Mouse (Mus musculus): ENCODE data around the gene Sh3bp5l. TPM values are rescaled to one million over a fixed set of nuclear protein-coding genes. Genes with fewer than 3 reads are reported as not detected.

Gene Sh3bp5l
- polyA plus RNA-seq, 1 experiment = 22.7 TPM

DNA sequence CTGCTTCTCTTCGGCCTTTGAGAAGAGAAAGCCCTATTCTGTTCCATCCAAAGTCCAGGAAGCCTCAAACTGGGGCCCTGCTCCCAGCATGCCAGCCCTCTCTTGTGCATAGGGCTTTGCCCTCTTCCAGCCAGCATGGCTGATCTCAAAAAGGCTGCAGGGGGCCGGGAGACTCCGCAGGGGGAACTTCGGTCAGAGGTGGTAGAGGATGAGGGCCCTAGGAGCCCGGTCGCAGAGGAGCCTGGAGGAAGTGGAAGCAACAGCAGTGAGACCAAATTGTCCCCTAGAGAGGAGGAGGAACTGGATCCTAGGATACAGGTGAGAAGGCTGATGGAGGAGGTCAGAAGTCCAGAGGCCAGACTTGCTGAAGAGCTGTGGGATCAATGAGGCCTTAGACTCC is 1.0 kb downstream of the Sh3bp5l start:
- H3K4me3 ChIP-seq (ENCODE audit: low read depth, low read length) = peak overlapping the region; percentile 88
- H3K27me3 ChIP-seq (ENCODE audit: control insufficient read depth, insufficient read depth, low read length) = no peaks in the 10 kb centered on the region
- H3K27ac ChIP-seq (ENCODE audit: insufficient read depth, low read depth, low read length) = no peak overlapping the region
- TF ChIP-seq POLR2A (IDR thresholded peaks at IDR 0.05; ENCODE audit: low read depth, low read length) (no peak), CTCF (IDR thresholded peaks at IDR 0.05; ENCODE audit: extremely low read depth, insufficient read length, insufficient replicate concordance, low read depth, low read length) (no peak)
- H3K36me3 ChIP-seq (ENCODE audit: control insufficient read depth, insufficient read depth, low read length) = peaks cover 13% of the 10 kb centered on the region
- 57% methylated on average over 6 of the region's 6 CpGs for WGBS
- H3K4me1 ChIP-seq (ENCODE audit: control insufficient read depth, insufficient read depth, insufficient read length, low read length) = peaks cover 16% of the 10 kb centered on the region

DNA sequence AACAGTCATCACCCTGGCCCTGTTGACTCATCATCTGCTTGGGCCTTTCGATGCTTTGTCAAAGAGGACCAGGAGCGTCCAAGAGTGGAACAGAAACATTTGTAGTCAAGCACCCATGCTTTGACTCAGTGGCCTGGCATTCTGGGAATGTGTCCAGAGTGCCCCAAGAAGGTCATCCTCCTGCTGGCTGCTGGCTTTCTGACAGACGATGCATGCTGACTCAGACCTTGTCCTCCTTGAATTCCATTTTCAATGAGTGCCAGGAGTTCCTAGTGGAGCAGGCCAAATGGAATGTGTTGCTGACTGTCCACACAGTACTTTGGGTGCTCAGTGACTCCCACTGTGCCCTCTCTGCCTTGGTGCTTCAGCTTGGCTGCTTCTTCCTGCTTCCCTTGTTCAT is 4.2 kb downstream of the Sh3bp5l start:
- 77% methylated on average over 3 of the region's 3 CpGs for WGBS
- no peak overlapping the region for H3K27ac ChIP-seq (ENCODE audit: insufficient read depth, low read depth, low read length)
- H3K27me3 ChIP-seq (ENCODE audit: control insufficient read depth, insufficient read depth, low read length) = no peaks in the 10 kb centered on the region
- H3K4me1 ChIP-seq (ENCODE audit: control insufficient read depth, insufficient read depth, insufficient read length, low read length) = peaks cover 9% of the 10 kb centered on the region
- peaks cover 30% of the 10 kb centered on the region for H3K36me3 ChIP-seq (ENCODE audit: control insufficient read depth, insufficient read depth, low read length)
- no peak overlapping the region for H3K4me3 ChIP-seq (ENCODE audit: low read depth, low read length)
- TF ChIP-seq POLR2A (IDR thresholded peaks at IDR 0.05; ENCODE audit: low read depth, low read length) (no peak), CTCF (IDR thresholded peaks at IDR 0.05; ENCODE audit: extremely low read depth, insufficient read length, insufficient replicate concordance, low read depth, low read length) (no peak)

DNA sequence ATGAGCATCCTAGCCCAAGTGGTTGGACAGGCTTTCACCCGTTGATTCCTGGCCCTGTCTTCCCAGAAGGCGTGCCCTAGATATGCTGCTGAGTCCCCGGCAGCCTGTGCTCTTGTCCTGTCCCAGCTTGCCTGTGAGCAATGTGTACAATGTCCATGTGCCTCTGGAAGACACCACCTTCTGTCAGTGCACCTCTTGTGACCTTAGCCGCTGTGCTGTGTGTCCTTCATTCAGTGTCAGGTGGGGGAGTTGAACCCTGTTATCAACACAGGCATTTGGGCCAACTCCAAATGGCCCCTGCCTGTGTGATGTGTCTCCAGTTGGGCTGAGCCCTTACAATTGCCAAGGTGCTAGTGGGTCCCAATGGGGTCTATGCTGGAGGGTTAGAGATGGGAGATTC is 16.2 kb downstream of the Sh3bp5l start:
- WGBS = 68% methylated on average over 4 of the region's 4 CpGs
- no peaks in the 10 kb centered on the region for H3K27me3 ChIP-seq (ENCODE audit: control insufficient read depth, insufficient read depth, low read length)
- H3K4me1 ChIP-seq (ENCODE audit: control insufficient read depth, insufficient read depth, insufficient read length, low read length) = peaks cover 2% of the 10 kb centered on the region; the same call in 1 of the 2 replicates
- no peak overlapping the region for H3K27ac ChIP-seq (ENCODE audit: insufficient read depth, low read depth, low read length)
- no peak overlapping the region for H3K4me3 ChIP-seq (ENCODE audit: low read depth, low read length)
- TF ChIP-seq CTCF (IDR thresholded peaks at IDR 0.05; ENCODE audit: extremely low read depth, insufficient read length, insufficient replicate concordance, low read depth, low read length) (no peak), POLR2A (IDR thresholded peaks at IDR 0.05; ENCODE audit: low read depth, low read length) (no peak)
- peaks cover 33% of the 10 kb centered on the region for H3K36me3 ChIP-seq (ENCODE audit: control insufficient read depth, insufficient read depth, low read length)

DNA sequence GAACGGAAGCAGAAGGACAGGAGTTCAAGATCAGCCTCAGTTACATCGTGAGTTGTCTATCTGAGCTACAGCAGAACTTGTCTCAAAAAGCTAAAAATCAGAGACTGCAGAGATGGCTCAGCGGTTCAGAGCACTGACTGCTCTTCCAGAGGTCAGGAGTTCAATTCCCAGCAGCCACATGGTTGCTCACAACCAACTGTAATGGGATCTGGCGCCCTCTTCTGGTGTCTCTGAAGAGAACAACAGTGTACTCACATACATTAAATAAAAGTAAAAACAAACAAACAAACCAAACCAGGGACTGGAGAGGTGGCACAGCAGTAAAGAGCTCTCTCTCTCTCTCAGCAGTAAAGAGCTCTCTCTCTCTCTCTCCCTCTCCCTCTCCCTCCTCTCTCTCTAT is 20.1 kb downstream of the Sh3bp5l start:
- no peak overlapping the region for H3K27ac ChIP-seq (ENCODE audit: insufficient read depth, low read depth, low read length)
- peak; percentile 24; the same call in 1 of the 2 replicates for TF ChIP-seq CTCF (IDR thresholded peaks at IDR 0.05; ENCODE audit: extremely low read depth, insufficient read length, insufficient replicate concordance, low read depth, low read length)
- no peak for TF ChIP-seq POLR2A (IDR thresholded peaks at IDR 0.05; ENCODE audit: low read depth, low read length)
- H3K36me3 ChIP-seq (ENCODE audit: control insufficient read depth, insufficient read depth, low read length) = peaks cover 18% of the 10 kb centered on the region
- no peaks in the 10 kb centered on the region for H3K27me3 ChIP-seq (ENCODE audit: control insufficient read depth, insufficient read depth, low read length)
- peaks cover 15% of the 10 kb centered on the region; the same call in 1 of the 2 replicates for H3K4me1 ChIP-seq (ENCODE audit: control insufficient read depth, insufficient read depth, insufficient read length, low read length)
- WGBS = 89% methylated on average over 4 of the region's 4 CpGs
- H3K4me3 ChIP-seq (ENCODE audit: low read depth, low read length) = no peak overlapping the region

DNA sequence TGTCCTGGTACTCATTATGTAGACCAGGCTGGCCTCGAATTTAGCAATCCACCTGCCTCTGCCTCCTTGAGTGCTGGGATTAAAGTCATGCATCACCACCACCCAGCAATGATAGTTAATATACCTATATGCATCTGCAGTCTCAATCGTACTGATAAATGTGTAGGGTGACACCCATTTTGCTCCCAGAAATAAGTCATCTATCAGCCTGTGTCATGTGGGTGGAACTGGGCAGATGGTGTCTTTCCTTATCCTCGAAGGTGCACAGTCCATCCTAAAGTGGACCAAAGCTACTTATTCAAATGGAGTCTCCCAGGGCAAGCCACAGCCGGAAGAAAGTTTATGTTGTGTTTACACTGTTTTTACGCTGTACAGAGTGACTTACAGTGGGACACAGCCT is 20.7 kb downstream of the Sh3bp5l start:
- Histone ChIP-seq H3K27me3 (ENCODE audit: control insufficient read depth, insufficient read depth, low read length) (no peaks in the 10 kb centered on the region), H3K27ac (ENCODE audit: insufficient read depth, low read depth, low read length) (no peak overlapping the region), H3K4me3 (ENCODE audit: low read depth, low read length) (no peak overlapping the region), H3K36me3 (ENCODE audit: control insufficient read depth, insufficient read depth, low read length) (peaks cover 12% of the 10 kb centered on the region), H3K4me1 (ENCODE audit: control insufficient read depth, insufficient read depth, insufficient read length, low read length) (peaks cover 17% of the 10 kb centered on the region; the same call in 1 of the 2 replicates)
- TF ChIP-seq POLR2A (IDR thresholded peaks at IDR 0.05; ENCODE audit: low read depth, low read length) (no peak), CTCF (IDR thresholded peaks at IDR 0.05; ENCODE audit: extremely low read depth, insufficient read length, insufficient replicate concordance, low read depth, low read length) (no peak)
- WGBS = 46% methylated on average over 5 of the region's 5 CpGs

DNA sequence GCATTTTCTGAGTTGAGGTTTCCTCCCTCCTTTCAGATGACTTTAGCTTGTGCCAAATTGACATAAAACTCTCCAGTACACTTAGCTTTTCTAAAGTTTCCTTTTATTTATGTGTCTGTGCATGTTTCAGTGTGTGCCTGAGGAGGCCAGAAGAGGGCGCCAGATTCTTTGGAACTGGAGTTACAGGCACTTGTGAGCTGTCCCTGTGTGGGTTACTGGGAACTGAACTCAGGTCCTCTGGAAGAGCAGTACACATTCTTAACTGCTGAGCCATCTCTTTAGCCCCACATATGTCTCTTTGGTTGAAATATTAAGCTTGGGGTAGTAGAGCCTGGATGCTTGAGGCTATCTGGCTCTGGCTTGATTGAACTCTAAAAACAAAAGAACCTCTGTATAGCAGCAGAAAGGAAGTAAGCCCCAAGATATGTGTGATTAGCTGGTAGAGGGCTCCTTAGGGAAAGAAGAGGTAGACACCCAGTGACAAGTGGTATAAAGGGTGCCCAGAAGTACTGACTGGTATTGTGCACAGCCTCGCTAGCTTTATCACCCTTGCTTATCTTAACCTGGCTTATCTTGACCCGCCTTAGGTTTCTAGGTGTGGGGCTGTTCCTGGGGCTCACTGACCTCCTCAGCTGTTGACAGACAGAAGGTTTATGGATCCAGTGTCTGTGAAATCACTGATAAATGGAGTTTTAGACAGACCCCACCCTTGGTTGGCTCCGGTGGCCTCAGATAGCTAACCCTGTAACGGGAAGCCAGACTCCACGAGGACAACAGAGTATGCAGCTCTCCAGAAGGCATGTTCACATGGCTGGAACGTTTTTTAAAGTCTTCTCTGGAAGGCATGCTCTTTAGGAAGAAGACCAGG is 22.4 kb downstream of the Sh3bp5l start:
- peak overlapping the region; percentile 40 for H3K27ac ChIP-seq (ENCODE audit: insufficient read depth, low read depth, low read length)
- no peaks in the 10 kb centered on the region for H3K27me3 ChIP-seq (ENCODE audit: control insufficient read depth, insufficient read depth, low read length)
- TF ChIP-seq CTCF (IDR thresholded peaks at IDR 0.05; ENCODE audit: extremely low read depth, insufficient read length, insufficient replicate concordance, low read depth, low read length) (peak; percentile 62; the same call in 1 of the 2 replicates), POLR2A (IDR thresholded peaks at IDR 0.05; ENCODE audit: low read depth, low read length) (no peak)
- H3K4me1 ChIP-seq (ENCODE audit: control insufficient read depth, insufficient read depth, insufficient read length, low read length) = peaks cover 31% of the 10 kb centered on the region
- H3K4me3 ChIP-seq (ENCODE audit: low read depth, low read length) = no peak overlapping the region
- 16% methylated on average over 7 of the region's 7 CpGs for WGBS
- no peaks in the 10 kb centered on the region for H3K36me3 ChIP-seq (ENCODE audit: control insufficient read depth, insufficient read depth, low read length)

DNA sequence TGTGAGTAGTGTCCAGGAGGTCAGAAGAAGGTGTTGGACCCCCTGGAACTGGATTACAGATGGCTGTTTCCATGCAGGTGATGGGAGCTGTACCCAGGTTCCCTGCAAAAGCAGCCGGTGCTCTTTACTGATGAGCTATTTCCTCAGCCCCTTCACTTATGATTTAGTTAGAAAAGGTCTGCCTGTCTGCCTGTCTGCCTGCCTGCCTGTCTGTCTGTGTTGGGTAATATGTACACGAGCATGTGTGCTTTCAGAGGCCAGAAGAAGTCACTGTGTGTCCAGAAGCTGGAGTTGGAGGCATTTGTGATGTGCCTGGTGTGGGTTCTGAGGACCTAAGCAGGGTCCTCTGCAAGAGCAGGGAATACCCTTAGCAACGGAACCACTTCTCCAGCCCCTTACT is 23.2 kb downstream of the Sh3bp5l start:
- H3K4me3 ChIP-seq (ENCODE audit: low read depth, low read length) = no peak overlapping the region
- no peaks in the 10 kb centered on the region for H3K27me3 ChIP-seq (ENCODE audit: control insufficient read depth, insufficient read depth, low read length)
- TF ChIP-seq CTCF (IDR thresholded peaks at IDR 0.05; ENCODE audit: extremely low read depth, insufficient read length, insufficient replicate concordance, low read depth, low read length) (no peak), POLR2A (IDR thresholded peaks at IDR 0.05; ENCODE audit: low read depth, low read length) (no peak)
- H3K4me1 ChIP-seq (ENCODE audit: control insufficient read depth, insufficient read depth, insufficient read length, low read length) = peaks cover 31% of the 10 kb centered on the region
- no peak overlapping the region for H3K27ac ChIP-seq (ENCODE audit: insufficient read depth, low read depth, low read length)
- H3K36me3 ChIP-seq (ENCODE audit: control insufficient read depth, insufficient read depth, low read length) = no peaks in the 10 kb centered on the region
- 48% methylated on average over 3 of the region's 3 CpGs for WGBS
